Mouse (Mus musculus) ES-Bruce4 (cell line): ENCODE results near the gene Klk1b16.
"Not testable (repeated sequence)": the region's sequence is repeated elsewhere in the genome, so short reads cannot be mapped to it uniquely, and the experiment has no call there.

Experiments
- CTCF ChIP-seq: IDR thresholded peaks from one replicate; pipeline ENCODE4 v1.8.1; 2011; ENCODE audit warnings: low read depth, low read length
- EP300 ChIP-seq: IDR thresholded peaks from 2 replicates; pipeline ENCODE4 v1.6.1; 2011; ENCODE audit warnings: low read depth, low read length; ENCODE audit not compliant: insufficient read depth
- POLR2A ChIP-seq: IDR thresholded peaks from one replicate; pipeline ENCODE4 v1.8.1; 2011; ENCODE audit warnings: low read length; ENCODE audit not compliant: insufficient read depth

DNA sequence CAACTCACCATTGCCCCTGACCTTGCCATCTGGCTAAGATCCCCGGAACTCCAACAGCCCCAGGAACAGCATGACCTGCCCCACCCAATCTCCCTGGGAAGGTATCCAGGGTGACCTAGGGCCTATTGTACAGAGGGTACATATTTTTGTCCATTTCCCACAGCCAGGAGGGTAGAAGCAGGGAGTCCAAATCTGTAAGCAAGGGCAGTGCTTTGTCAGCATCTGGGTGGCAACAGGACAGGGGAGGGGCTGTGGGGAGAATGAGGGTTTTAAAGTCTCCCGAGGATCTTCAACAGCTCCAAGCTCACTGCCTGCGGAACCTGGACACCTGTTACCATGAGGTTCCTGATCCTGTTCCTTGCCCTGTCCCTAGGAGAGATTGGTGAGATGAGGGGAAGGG is 34.5 kb upstream of the Klk1b16 start, which contains the start of gene Klk1b21:
- TF ChIP-seq CTCF, POLR2A, EP300: not testable (repeated sequence)
